Mouse (Mus musculus): ENCODE results near the gene Kcnb1.
A peak's percentile ranks its signal among the peaks of the same experiment; 100 is the strongest.

Kcnb1 gene

GRCm38 (mm10) chr2:167077199-167077962, 112.6 kb downstream of the Kcnb1 start:
- no peak for DNase-seq

- no peak for DNase-seq
Measured at GRCm38 (mm10) chr2:167076759-167077158, 113.2 kb downstream of the Kcnb1 start.

- no peak for DNase-seq
Measured at GRCm38 (mm10) chr2:167076352-167076751, 113.6 kb downstream of the Kcnb1 start.

GRCm38 (mm10) chr2:167074587-167074986, 115.4 kb downstream of the Kcnb1 start:
- no peak for DNase-seq

- peak; percentile 96 for DNase-seq
Measured at GRCm38 (mm10) chr2:167071641-167072601, 118.0 kb downstream of the Kcnb1 start.

- no peak for DNase-seq
Measured at GRCm38 (mm10) chr2:167071266-167071640, 118.7 kb downstream of the Kcnb1 start.

GRCm38 (mm10) chr2:167070341-167070740, 119.6 kb downstream of the Kcnb1 start:
- DNase-seq = no peak

- no peak for DNase-seq
Measured at GRCm38 (mm10) chr2:167067575-167067974, 122.4 kb downstream of the Kcnb1 start.

GRCm38 (mm10) chr2:167066528-167067516, 123.1 kb downstream of the Kcnb1 start:
- no peak for DNase-seq

- no peak for DNase-seq
Measured at GRCm38 (mm10) chr2:167066031-167066430, 123.9 kb downstream of the Kcnb1 start.

- no peak for DNase-seq
Measured at GRCm38 (mm10) chr2:167064601-167065295, 125.2 kb downstream of the Kcnb1 start.

GRCm38 (mm10) chr2:167063906-167064496, 126.0 kb downstream of the Kcnb1 start:
- DNase-seq = no peak

GRCm38 (mm10) chr2:167062965-167063880, 126.7 kb downstream of the Kcnb1 start, which contains the start of gene Znfx1:
TSS of gene Znfx1 (minus strand) at chr2:167063015.
- DNase-seq = peak; percentile 97

GRCm38 (mm10) chr2:167062497-167062911, 127.5 kb downstream of the Kcnb1 start:
- peak; percentile 94 for DNase-seq

- no peak for DNase-seq
Measured at GRCm38 (mm10) chr2:167061381-167062034, 128.4 kb downstream of the Kcnb1 start.

GRCm38 (mm10) chr2:167060761-167061160, 129.2 kb downstream of the Kcnb1 start:
- no peak for DNase-seq

- no peak for DNase-seq
Measured at GRCm38 (mm10) chr2:167060360-167060759, 129.6 kb downstream of the Kcnb1 start.

- no peak for DNase-seq
Measured at GRCm38 (mm10) chr2:167059960-167060359, 130.0 kb downstream of the Kcnb1 start.

GRCm38 (mm10) chr2:167059536-167059935, 130.4 kb downstream of the Kcnb1 start:
- DNase-seq = no peak
